Mouse (Mus musculus): Measurements from ENCODE around the gene Kbtbd4.

Gene Kbtbd4

GRCm38 (mm10) chr2:90904856-90905224, 300 bp downstream of the Kbtbd4 start:
- no peak for DNase-seq (ENCODE audit: low spot score)

GRCm38 (mm10) chr2:90906721-90907120, 2.2 kb downstream of the Kbtbd4 start:
- no peak for DNase-seq (ENCODE audit: low spot score)

GRCm38 (mm10) chr2:90910861-90911260, 6.3 kb downstream of the Kbtbd4 start:
- DNase-seq (ENCODE audit: low spot score) = no peak

GRCm38 (mm10) chr2:90911668-90912067, 7.1 kb downstream of the Kbtbd4 start:
- DNase-seq (ENCODE audit: low spot score) = no peak

GRCm38 (mm10) chr2:90913671-90914070, 9.1 kb downstream of the Kbtbd4 start:
- no peak for DNase-seq (ENCODE audit: low spot score)

- DNase-seq (ENCODE audit: low spot score) = no peak
Measured at GRCm38 (mm10) chr2:90915516-90915915, 11.0 kb downstream of the Kbtbd4 start.

GRCm38 (mm10) chr2:90916560-90917232, 12.2 kb downstream of the Kbtbd4 start:
- no peak for DNase-seq (ENCODE audit: low spot score)

GRCm38 (mm10) chr2:90917233-90917998, 12.9 kb downstream of the Kbtbd4 start:
- DNase-seq (ENCODE audit: low spot score) = peak; percentile 60

GRCm38 (mm10) chr2:90917999-90918698, 13.6 kb downstream of the Kbtbd4 start:
- no peak for DNase-seq (ENCODE audit: low spot score)

- no peak for DNase-seq (ENCODE audit: low spot score)
Measured at GRCm38 (mm10) chr2:90921178-90921577, 16.6 kb downstream of the Kbtbd4 start.

- no peak for DNase-seq (ENCODE audit: low spot score)
Measured at GRCm38 (mm10) chr2:90922636-90923035, 18.1 kb downstream of the Kbtbd4 start.

GRCm38 (mm10) chr2:90928566-90928965, 24.0 kb downstream of the Kbtbd4 start:
- DNase-seq (ENCODE audit: low spot score) = no peak

- DNase-seq (ENCODE audit: low spot score) = no peak
Measured at GRCm38 (mm10) chr2:90931829-90932228, 27.3 kb downstream of the Kbtbd4 start.

- DNase-seq (ENCODE audit: low spot score) = no peak
Measured at GRCm38 (mm10) chr2:90932273-90932672, 27.7 kb downstream of the Kbtbd4 start.

- no peak for DNase-seq (ENCODE audit: low spot score)
Measured at GRCm38 (mm10) chr2:90938362-90938761, 33.8 kb downstream of the Kbtbd4 start.

- DNase-seq (ENCODE audit: low spot score) = no peak
Measured at GRCm38 (mm10) chr2:90939750-90940149, 35.2 kb downstream of the Kbtbd4 start.

GRCm38 (mm10) chr2:90940233-90941229, 36.0 kb downstream of the Kbtbd4 start, which contains the start of gene Celf1:
TSS of gene Celf1 (plus strand) at chr2:90940382.
- peak; percentile 85 for DNase-seq (ENCODE audit: low spot score)

- no peak for DNase-seq (ENCODE audit: low spot score)
Measured at GRCm38 (mm10) chr2:90941744-90942143, 37.2 kb downstream of the Kbtbd4 start.

- no peak for DNase-seq (ENCODE audit: low spot score)
Measured at GRCm38 (mm10) chr2:90950149-90950548, 45.6 kb downstream of the Kbtbd4 start.

- no peak for DNase-seq (ENCODE audit: low spot score)
Measured at GRCm38 (mm10) chr2:90950582-90951194, 46.1 kb downstream of the Kbtbd4 start.

GRCm38 (mm10) chr2:90953461-90953860, 48.9 kb downstream of the Kbtbd4 start:
- DNase-seq (ENCODE audit: low spot score) = no peak
